Mouse (Mus musculus) testis, adult 2 months (tissue): ENCODE data around the gene Gad2.

Experiments
- CTCF ChIP-seq: fragments of 200-500 bp; IDR thresholded peaks from 2 replicates; pipeline ENCODE4 v1.5.1; 2012; ENCODE audit warnings: low read depth, mild to moderate bottlenecking, inconsistent platforms, low read length, moderate library complexity; ENCODE audit not compliant: control insufficient read depth, insufficient read depth, insufficient replicate concordance
- POLR2A ChIP-seq: fragments of 200-500 bp; IDR thresholded peaks from 2 replicates; pipeline ENCODE4 v1.6.1; 2012; ENCODE audit warnings: low read depth, mild to moderate bottlenecking, inconsistent platforms, low read length, moderate library complexity; ENCODE audit not compliant: control insufficient read depth

GRCm38 (mm10) chr2:22677066-22677465 lies 55.1 kb downstream of the Gad2 start:
- TF ChIP-seq CTCF (no peak), POLR2A (no peak)
